Mouse (Mus musculus): ENCODE results near the gene Gorasp2.

Gorasp2 gene

DNA sequence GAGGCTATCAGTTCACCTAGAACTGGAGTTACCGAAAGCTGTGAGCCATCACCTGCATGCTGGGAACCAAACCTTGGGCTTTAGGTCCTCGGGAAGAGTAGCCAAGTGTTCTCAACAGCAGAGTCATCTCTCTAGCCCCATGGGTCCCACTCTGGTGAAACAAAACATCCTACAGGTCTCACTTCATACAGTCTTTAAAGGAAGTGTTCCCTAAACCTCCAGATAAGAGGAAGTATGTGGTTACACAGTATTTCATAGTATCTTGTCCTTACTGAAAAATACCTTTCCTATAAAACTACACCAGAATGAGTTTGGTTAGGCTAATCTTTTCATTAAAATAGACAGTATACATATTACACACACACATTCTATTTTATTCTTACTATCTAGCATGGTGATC is 81.2 kb downstream of the Gorasp2 start:
- no peak for DNase-seq (ENCODE audit: low spot score)

DNA sequence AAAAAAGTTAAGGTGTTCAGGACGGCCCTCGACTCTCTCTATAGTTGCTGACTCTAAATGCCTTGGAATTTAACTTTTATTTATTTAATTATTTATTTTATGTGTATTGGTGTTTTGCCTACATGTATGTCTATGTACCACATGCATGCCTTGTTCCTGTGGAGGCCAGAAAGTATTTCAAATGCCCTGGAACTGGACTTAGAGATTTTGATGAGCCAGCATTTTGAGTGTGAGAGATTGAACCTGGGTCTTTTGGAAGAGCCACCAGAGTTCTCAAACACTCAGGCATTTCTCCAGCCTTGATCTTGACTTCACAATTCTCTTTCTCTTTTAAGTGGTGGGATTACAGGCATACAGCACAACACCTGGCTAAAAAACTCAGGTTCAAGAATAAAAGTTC is 90.3 kb downstream of the Gorasp2 start:
- no peak for DNase-seq (ENCODE audit: low spot score)

DNA sequence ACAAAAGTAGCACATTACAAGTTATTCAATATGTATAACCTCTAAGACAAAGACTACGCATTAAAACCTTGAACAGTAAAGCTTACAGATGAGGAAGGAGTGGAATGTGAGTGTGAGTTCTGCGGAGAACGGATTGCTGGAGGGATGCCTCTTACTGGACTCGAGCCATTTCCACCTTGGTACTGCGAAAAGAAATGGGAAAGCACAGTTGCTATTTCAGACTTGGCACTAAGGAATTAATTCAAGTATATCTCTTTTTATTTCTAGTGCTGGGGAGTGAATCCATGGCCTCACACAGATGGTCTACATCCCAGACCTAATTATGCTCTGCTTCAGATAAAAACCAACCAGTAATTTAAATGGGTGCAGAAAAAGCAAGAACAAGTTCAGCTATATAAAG is 90.8 kb downstream of the Gorasp2 start:
- no peak for DNase-seq (ENCODE audit: low spot score)
